Mouse (Mus musculus) C2C12 (cell line): ENCODE results near the gene Pcsk2.

Experiments
- CEBPB ChIP-seq: IDR thresholded peaks from one replicate; pipeline ENCODE4 v1.6.1; 2011; ENCODE audit warnings: low read depth, mild to moderate bottlenecking, control low read depth, moderate library complexity
- CTCF ChIP-seq: IDR thresholded peaks from one replicate; pipeline ENCODE4 v1.5.1; 2011; ENCODE audit not compliant: control insufficient read depth, insufficient read depth, insufficient read length
- FOSL1 ChIP-seq: IDR thresholded peaks from one replicate; pipeline ENCODE4 v1.8.0; 2011; ENCODE audit warnings: mild to moderate bottlenecking, low read length; ENCODE audit not compliant: poor library complexity, insufficient read depth, severe bottlenecking
- MAX ChIP-seq: IDR thresholded peaks from one replicate; pipeline ENCODE4 v1.6.1; 2011; ENCODE audit warnings: mild to moderate bottlenecking, control low read depth
- MYOD1 ChIP-seq: IDR thresholded peaks from one replicate; pipeline ENCODE4 v1.6.1; 2011; ENCODE audit warnings: low read depth; ENCODE audit not compliant: control insufficient read depth, insufficient read length
- MYOG ChIP-seq: IDR thresholded peaks from one replicate; pipeline ENCODE4 v1.6.1; 2011; ENCODE audit not compliant: control insufficient read depth, insufficient read length; ENCODE audit errors: extremely low read depth
- USF1 ChIP-seq: IDR thresholded peaks from one replicate; pipeline ENCODE4 v1.6.1; 2011; ENCODE audit warnings: low read depth, mild to moderate bottlenecking, control low read depth, moderate library complexity

DNA sequence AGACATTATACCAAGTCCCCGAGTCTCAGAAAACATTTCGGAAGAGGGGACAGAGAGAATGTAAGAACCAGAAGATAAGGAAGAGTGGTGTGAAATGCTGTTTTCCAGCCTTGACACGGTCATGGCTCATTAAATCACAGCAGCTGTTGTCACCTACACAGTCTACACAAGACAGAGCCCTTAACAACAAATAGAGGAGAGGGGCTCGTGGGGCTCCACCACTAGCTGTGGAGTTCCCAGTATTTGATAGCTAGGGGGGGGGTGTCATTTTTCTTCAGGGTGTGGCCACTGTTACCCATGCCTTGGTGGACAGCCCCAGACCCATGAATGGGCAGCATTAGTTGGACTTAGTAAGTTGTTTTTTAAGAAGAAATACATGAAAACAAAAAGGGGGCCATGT is 266.3 kb downstream of the Pcsk2 start:
- TF ChIP-seq CTCF = no peak
- TF ChIP-seq MYOD1 = no peak
- no peak for TF ChIP-seq MYOG
- no peak for TF ChIP-seq FOSL1
- no peak for TF ChIP-seq USF1
- TF ChIP-seq CEBPB = no peak
- TF ChIP-seq MAX = no peak
